Mouse (Mus musculus): ENCODE results near the gene Cenpt. TPM values are rescaled to one million over a fixed set of nuclear protein-coding genes. Genes with fewer than 3 reads are reported as not detected.
A peak's percentile ranks its signal among the peaks of the same experiment; 100 is the strongest.
"Not testable (repeated sequence)": the region's sequence is repeated elsewhere in the genome, so short reads cannot be mapped to it uniquely, and the experiment has no call there.

Gene Cenpt
- total RNA-seq, 2 experiments from 2014 or later: 17.6 to 17.7 TPM

DNA sequence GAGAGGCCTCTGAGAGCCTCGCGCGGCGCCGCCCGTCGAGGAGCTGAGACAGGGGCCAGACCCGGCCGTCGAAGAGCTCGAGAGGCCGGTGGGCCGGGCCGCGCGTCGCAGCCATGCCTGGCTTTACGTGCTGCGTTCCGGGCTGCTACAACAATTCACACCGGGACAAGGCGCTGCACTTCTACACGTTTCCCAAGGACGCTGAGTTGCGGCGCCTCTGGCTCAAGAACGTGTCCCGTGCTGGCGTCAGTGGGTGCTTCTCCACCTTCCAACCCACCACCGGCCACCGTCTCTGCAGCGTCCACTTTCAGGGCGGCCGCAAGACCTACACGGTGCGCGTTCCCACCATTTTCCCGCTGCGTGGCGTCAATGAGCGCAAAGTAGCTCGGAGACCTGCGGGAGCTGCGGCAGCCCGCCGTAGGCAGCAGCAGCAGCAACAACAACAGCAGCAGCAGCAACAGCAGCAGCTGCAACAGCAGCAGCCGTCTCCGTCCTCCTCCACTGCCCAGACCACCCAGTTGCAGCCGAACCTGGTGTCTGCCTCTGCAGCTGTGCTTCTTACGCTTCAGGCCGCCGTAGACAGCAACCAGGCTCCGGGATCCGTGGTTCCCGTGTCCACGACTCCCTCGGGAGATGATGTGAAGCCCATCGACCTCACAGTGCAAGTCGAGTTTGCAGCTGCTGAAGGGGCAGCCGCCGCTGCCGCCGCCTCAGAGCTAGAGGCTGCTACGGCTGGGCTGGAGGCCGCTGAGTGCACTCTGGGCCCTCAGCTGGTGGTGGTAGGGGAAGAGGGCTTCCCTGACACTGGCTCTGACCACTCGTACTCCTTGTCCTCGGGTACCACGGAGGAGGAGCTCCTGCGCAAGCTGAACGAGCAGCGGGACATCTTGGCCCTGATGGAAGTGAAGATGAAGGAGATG is 2.4 kb upstream of the Cenpt start:
- intact Hi-C loops (cut with DNase I): no loop called here
- peak; percentile 55 to 58 for DNase-seq (ENCODE audit: low spot score in 2 of 2)

DNA sequence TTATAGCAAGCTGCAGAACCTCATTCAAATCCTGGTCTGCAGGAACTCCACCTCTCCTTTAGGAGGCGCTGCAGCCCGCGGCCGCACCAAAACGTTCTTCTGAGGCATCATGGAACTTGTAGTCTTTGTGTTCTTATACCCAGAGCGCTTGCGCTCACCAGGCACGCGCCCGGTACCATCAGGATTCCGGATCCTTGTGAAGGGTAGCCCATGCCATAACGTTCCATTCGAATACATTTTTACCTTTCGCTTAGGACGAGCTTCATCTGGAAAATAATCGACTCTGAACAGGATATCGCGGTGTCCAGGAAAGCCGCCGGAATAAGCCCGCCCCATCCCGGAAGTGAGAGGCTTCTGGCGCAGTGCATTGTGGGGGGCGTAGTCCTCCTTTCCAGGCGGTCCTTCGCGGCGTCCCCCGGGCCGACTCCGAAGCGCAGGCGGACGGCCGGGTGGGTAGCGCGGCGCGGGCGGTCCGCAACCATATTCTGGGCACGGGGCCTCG is 1.7 kb upstream of the Cenpt start, which contains the start of gene Thap11:
Thap11 (plus strand) TSS at position 418 of the 502 bp plus-strand sequence.
- DNase-seq (ENCODE audit: low spot score in 2 of 2): peak; percentile 87 to 90
- intact Hi-C loops (cut with DNase I): no loop called here

- intact Hi-C loops (cut with DNase I): no loop called here
- DNase-seq (ENCODE audit: low spot score in 2 of 2): peak in 1 of 2 experiments; percentile 22
Measured at GRCm38 (mm10) chr8:105854303-105854702, 1.2 kb upstream of the Cenpt start.

DNA sequence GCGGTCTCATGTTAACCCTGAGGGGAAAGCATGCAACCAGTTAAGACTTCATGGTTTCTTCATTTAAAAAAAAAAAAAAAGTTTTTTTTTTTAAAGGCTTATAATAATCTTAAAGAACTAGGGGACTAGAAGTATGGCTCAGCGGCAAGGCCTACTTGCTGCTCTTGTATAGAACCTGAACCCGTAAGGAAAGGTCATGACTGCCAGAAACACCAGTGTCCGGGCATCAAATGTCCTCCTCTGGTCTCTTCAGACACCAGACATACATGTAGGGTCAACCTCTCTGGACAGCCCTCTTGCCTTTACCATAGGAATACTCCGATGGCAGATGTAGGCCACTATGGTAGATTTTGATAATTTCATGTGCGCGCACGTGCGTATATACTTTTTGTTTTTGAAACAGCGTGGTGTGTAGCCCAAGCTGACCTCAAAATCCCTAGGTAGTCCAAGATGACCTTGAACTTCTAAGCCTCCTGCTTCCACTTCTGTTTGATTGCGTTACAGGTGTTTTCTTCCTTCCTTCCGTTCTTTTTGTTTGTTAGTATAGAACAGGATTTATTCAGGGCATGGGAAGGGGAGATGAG is 840 bp downstream of the Cenpt start:
- intact Hi-C loops (cut with DNase I): no loop called here
- DNase-seq (ENCODE audit: low spot score in 2 of 2): no peak

GRCm38 (mm10) chr8:105851651-105852143 is 1.4 kb downstream of the Cenpt start:
- intact Hi-C loops (cut with DNase I): no loop called here
- DNase-seq (ENCODE audit: low spot score in 2 of 2): peak; percentile 93

- DNase-seq (ENCODE audit: low spot score in 2 of 2): no peak
- intact Hi-C loops (cut with DNase I): no loop called here
Measured at GRCm38 (mm10) chr8:105850611-105851010, 2.5 kb downstream of the Cenpt start.

DNA sequence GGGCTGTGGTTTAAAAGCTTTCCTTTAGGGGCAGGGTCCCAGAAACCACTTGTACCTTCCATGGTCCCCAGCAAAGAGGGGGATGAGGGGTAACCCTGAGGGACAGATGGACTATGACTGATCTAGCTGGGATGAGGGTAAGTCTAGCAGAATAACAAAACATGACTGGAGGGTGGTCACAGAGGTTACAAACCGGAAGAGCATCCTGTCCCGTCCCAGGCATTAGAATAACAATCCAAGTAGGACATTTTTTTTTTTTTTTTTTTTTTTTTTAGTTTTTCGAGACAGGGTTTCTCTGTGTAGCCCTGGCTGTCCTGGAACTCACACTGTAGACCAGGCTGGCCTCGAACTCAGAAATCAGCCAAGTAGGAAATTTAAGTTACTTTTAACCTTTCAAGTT is 3.1 kb downstream of the Cenpt start:
- no peak for DNase-seq (ENCODE audit: low spot score in 2 of 2)
- intact Hi-C loops (cut with DNase I): no loop called here

- intact Hi-C loops (cut with DNase I): no loop called here
- DNase-seq (ENCODE audit: low spot score in 2 of 2): no peak
Measured at GRCm38 (mm10) chr8:105846678-105847077, 6.4 kb downstream of the Cenpt start.

DNA sequence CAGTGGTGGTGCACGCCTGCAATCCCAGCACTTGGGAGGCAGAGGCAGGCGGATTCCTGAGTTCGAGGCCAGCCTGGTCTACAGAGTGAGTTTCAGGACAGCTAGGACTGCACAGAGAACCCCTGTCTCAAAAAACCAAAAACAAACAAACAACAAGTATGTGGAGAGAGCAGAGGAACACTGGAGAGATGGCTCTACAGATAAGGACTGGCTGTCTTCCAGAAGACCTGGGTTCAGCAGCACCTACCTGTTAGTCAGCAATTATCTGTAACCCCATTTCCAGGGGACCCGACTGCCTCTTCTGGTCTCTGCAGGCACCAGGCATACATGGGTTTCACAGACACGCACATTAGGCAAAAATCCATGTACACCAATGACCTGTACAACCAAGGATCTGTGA is 13.9 kb downstream of the Cenpt start:
- intact Hi-C loops (cut with DNase I): no loop called here
- DNase-seq (ENCODE audit: low spot score in 2 of 2): no peak

GRCm38 (mm10) chr8:105836991-105837390 is 16.1 kb downstream of the Cenpt start:
- intact Hi-C loops (cut with DNase I): no loop called here
- no peak for DNase-seq (ENCODE audit: low spot score in 2 of 2)

GRCm38 (mm10) chr8:105835318-105835717 is 17.8 kb downstream of the Cenpt start:
- intact Hi-C loops (cut with DNase I): no loop called here
- peak; percentile 63 to 68 for DNase-seq (ENCODE audit: low spot score in 2 of 2)

DNA sequence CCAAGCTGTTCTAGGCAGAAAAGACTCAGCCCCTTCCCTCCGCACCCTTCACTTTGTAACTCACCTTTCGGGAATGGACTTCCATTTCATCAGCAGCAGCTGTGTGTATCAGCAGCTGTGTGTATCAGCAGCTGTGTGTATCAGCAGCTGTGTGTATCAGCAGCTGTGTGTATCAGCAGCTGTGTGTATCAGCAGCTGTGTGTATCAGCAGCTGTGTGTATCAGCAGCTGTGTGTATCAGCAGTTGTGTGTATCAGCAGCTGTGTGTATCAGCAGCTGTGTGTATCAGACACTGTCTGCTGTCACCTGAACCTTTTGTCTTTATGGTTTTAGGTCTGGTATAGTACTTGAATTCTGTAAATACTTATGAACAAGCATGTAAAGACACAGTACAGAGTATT is 19.3 kb downstream of the Cenpt start:
- intact Hi-C loops (cut with DNase I); DNase-seq (ENCODE audit: low spot score in 2 of 2): not testable (repeated sequence)

- DNase-seq (ENCODE audit: low spot score in 2 of 2): peak; percentile 97 to 100
- intact Hi-C loops (cut with DNase I): loop anchor here (5.0 kb wide), 1 partner anchor 115 kb away; no protein-coding TSS in a partner anchor
Measured at GRCm38 (mm10) chr8:105826861-105827848, 25.9 kb downstream of the Cenpt start, which contains the start of the genes Ranbp10 and Tsnaxip1. Gene Ranbp10, minus strand, starts transcription at chr8:105827350. Gene Tsnaxip1, plus strand, starts transcription at chr8:105827731.

GRCm38 (mm10) chr8:105826379-105826778 is 26.7 kb downstream of the Cenpt start:
- intact Hi-C loops (cut with DNase I): loop anchor here (5.0 kb wide), 1 partner anchor 114 kb away; no protein-coding TSS in a partner anchor
- DNase-seq (ENCODE audit: low spot score in 2 of 2): no peak

DNA sequence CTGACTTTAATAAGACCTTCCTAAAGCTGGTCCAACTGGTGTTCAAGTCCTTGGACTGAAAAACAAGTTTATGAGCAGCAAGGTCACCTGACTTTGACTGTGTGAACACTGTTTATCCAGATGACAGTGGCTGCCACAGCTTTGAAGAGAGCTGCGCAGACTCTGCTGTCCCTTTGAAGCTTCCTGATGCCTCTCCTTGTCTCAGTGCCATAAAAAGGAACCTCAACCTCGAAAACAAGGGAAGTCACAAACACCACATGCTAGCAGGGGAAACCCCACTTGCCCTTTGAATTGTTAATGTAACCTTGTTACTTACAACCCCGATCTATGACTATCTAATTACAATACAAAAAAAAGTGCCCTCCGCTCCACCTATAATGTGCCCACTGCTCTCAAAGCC is 27.6 kb downstream of the Cenpt start:
- no peak for DNase-seq (ENCODE audit: low spot score in 2 of 2)
- intact Hi-C loops (cut with DNase I): loop anchor here (5.0 kb wide), 1 partner anchor 113 kb away; no protein-coding TSS in a partner anchor

GRCm38 (mm10) chr8:105820925-105821324 is 32.2 kb downstream of the Cenpt start:
- intact Hi-C loops (cut with DNase I): no loop called here
- no peak for DNase-seq (ENCODE audit: low spot score in 2 of 2)

DNA sequence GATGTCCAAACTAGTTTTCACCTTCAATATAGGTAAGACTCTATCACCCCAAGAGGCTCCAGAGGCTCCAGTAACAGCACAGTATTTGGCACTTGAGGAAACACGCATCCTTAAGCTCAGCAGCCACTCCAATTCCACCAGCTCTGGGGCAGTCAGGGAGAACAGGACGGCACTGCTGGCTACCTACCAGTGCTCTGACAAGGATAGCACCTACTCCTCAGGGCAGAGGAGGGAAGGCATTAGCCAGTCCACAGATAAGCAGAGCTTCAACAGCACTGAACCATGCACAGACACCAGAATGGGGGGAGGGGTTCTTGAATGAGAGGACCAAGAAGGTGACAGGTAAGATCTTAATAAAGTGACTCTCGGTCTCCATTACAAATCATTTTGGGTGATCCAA is 33.4 kb downstream of the Cenpt start:
- intact Hi-C loops (cut with DNase I): no loop called here
- DNase-seq (ENCODE audit: low spot score in 2 of 2): no peak

GRCm38 (mm10) chr8:105813241-105813640 is 39.8 kb downstream of the Cenpt start:
- intact Hi-C loops (cut with DNase I): no loop called here

DNA sequence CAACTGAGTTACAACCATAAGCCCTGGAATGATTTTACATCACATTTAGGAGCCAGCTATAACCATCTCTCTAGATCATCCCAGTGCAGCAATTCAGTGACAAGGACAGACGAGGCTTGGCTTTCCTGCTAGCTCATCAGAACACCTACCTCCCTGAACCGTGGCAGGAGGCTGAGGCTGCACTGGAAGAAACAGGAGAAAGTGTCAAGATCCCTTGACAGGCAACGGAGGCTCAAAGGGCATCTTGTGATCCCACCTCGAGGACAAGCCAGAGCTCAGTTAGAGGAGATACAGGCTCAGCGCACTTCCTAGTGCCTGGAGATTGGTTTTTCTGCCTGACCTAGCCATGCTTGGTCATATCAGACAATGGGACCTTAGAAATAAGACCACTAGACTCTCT is 40.6 kb downstream of the Cenpt start:
- intact Hi-C loops (cut with DNase I): no loop called here
- no peak for DNase-seq (ENCODE audit: low spot score in 2 of 2)

More at GRCm38 (mm10) chr8:105813241-105813640, 39.8 kb downstream of the Cenpt start:
- no peak for DNase-seq (ENCODE audit: low spot score in 2 of 2)
